Mouse (Mus musculus): ENCODE data around the gene Fbxo31. TPM values are rescaled to one million over a fixed set of nuclear protein-coding genes. Genes with fewer than 3 reads are reported as not detected.

The Fbxo31 gene
- total RNA-seq, 1 experiment from 2014 or later: 8.0 TPM

DNA sequence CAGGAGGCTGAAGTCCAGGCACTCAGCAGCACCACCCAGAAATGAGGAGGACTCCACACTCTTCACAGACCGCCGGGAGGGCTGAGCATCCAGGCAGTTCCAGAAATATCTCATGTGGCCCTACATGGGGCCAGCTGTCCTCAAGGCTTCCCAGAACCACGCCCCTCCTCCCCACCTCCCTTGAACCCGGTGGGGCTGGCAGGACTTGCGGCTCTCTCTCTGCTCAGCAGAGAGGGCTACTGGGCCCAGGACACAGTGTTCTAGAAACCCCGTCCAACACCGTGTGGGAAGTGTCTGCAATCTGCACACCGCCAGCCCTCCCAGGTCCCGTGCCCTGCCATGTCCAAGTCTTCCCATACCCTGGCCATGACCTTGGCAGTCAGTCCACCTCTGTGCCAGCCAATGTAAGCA is 15.7 kb downstream of the Fbxo31 start:
- ATAC-seq (replicated peaks in 1 of 2; ENCODE audit: insufficient read depth in 1 of 2, low FRiP score in 2 of 2, low TSS enrichment in 1 of 2, low read depth in 1 of 2, poor library complexity in 2 of 2, severe bottlenecking in 2 of 2): no peak

DNA sequence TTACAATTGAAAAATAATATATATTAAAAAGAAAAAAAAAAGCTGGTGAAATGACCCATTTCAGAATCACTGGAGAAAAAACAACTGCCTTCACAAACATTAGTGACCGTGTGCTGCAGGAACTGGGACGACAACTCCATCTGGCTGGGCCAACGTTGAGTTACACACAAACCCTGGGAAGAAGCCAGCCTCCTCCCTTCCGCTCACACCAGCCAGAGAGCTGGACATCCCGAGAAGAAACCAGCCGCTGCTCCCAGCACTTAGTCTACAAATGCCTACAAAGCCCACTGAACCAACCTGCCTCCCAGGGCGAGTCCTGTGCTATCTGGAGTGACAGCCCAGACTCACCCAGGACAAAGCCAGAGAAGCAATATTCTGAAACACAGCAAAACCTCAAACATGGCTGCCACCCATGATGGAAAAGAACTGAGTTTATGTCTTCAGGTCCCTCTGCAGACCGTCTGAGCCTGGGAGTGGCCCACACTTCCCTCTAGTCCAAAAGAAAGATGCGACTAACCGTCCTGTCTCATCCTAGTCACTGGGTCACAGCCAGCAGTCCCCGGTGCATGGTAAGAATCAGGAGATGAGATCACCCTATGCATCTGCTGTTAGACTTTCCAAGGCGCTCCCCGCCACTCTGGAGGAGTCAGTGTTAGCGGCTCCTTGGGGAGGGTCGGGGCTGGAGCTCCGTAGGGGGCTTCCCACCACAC is 16.8 kb downstream of the Fbxo31 start:
- no peak for ATAC-seq (replicated peaks in 1 of 2; ENCODE audit: insufficient read depth in 1 of 2, low FRiP score in 2 of 2, low TSS enrichment in 1 of 2, low read depth in 1 of 2, poor library complexity in 2 of 2, severe bottlenecking in 2 of 2)

GRCm38 (mm10) chr8:121560432-121561100 is 18.0 kb downstream of the Fbxo31 start:
- ATAC-seq (replicated peaks in 1 of 2; ENCODE audit: insufficient read depth in 1 of 2, low FRiP score in 2 of 2, low TSS enrichment in 1 of 2, low read depth in 1 of 2, poor library complexity in 2 of 2, severe bottlenecking in 2 of 2): no peak

- no peak for ATAC-seq (replicated peaks in 1 of 2; ENCODE audit: insufficient read depth in 1 of 2, low FRiP score in 2 of 2, low TSS enrichment in 1 of 2, low read depth in 1 of 2, poor library complexity in 2 of 2, severe bottlenecking in 2 of 2)
Observed at GRCm38 (mm10) chr8:121559801-121560200, 18.8 kb downstream of the Fbxo31 start.

- no peak for ATAC-seq (replicated peaks in 1 of 2; ENCODE audit: insufficient read depth in 1 of 2, low FRiP score in 2 of 2, low TSS enrichment in 1 of 2, low read depth in 1 of 2, poor library complexity in 2 of 2, severe bottlenecking in 2 of 2)
Observed at GRCm38 (mm10) chr8:121558538-121558937, 20.1 kb downstream of the Fbxo31 start.

- ATAC-seq (replicated peaks in 1 of 2; ENCODE audit: insufficient read depth in 1 of 2, low FRiP score in 2 of 2, low TSS enrichment in 1 of 2, low read depth in 1 of 2, poor library complexity in 2 of 2, severe bottlenecking in 2 of 2): no peak
Observed at GRCm38 (mm10) chr8:121557746-121558145, 20.9 kb downstream of the Fbxo31 start.

DNA sequence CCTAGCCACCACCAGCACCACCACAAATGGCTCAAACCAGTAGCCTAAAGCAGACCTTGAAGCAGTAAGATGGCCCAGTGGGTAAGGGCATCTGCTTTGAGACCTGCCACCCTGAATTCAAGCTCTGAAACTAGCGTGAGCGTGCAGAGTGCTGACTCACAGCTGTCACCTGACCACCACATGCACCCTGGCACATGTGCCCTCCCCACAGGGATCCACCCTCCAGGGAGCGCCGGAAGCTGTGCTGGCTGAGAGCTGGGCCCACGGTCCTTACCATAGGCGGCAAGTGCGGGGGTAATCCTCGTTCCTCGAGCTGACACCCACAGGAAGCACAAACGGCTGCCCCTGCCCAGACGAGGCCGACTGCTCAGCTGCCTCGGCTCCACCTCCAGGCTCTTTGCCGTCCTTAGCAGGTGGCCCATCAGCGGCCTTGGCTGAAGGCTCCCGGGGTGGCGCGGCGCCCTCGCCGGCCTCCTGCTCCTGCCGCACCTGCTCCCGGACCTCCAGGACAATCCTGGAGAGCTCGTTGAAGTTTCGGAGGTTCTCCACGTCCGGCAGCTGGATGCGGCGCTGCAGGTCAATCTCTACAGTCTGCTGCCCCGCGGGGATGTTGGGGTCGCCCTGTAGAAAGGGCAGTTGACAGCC is 24.7 kb downstream of the Fbxo31 start:
- no peak for ATAC-seq (replicated peaks in 1 of 2; ENCODE audit: insufficient read depth in 1 of 2, low FRiP score in 2 of 2, low TSS enrichment in 1 of 2, low read depth in 1 of 2, poor library complexity in 2 of 2, severe bottlenecking in 2 of 2)

DNA sequence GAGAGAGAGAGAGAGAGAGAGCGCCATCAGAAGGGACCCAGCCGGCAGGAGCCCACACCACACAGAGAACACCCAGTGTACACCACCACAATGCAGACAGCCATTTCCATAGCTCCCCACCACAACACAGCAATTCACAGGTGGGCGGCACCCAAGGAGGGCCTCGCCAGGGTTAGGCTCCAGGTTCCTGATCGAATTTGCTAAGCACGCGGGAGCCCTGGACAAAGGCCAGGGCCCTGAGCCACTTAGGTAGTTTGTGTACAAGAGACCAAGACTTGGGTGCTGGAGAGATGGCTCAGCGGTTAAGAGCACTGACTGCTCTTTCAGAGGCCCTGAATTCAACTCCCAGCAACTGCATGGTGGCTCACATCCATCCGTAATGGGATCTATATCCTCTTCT is 26.1 kb downstream of the Fbxo31 start:
- no peak for ATAC-seq (replicated peaks in 1 of 2; ENCODE audit: insufficient read depth in 1 of 2, low FRiP score in 2 of 2, low TSS enrichment in 1 of 2, low read depth in 1 of 2, poor library complexity in 2 of 2, severe bottlenecking in 2 of 2)

DNA sequence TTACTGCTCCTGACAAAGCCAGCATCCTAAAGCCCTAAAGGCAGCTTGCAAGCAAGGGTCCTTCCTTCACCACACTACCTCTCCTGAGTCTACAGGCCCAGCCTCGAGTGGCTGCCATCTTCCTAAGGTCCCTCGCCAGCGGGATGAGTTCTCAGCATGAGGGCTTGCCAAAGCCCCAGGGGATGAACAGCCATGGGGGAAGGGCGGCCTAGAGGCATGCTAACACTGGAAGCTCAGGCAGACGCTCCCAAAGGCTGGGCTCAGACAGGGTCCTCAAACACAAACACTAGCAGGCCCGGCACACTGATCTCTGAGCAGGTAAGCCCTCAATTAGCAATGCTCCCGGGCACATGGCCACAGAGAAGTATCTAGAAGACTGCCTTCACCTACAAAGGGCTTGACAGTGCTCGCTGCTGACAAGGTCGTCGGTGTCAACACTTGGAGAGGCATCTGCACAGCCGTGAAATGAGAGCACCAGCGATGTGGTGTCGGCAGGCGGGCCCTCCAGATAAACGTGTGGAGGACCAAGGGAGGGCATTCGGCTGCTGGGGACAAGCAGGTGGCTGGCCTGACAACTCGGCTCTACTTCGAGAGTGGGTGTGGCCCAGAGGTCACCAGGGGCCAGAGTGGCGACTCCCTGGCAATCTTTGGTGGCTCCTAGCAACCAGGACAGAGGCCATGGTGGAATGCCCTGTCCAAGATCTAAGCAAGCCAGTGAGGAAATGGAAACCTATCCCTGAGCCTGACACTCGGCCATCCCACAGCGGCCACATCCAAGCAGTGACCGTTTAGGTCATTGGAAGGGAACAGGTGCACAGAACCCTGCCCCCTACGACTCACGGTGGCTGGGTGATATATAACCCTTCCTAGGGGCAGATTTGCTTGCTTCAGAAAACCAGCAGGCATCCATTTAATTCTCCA is 27.3 kb downstream of the Fbxo31 start:
- ATAC-seq (replicated peaks in 1 of 2; ENCODE audit: insufficient read depth in 1 of 2, low FRiP score in 2 of 2, low TSS enrichment in 1 of 2, low read depth in 1 of 2, poor library complexity in 2 of 2, severe bottlenecking in 2 of 2): no peak

- no peak for ATAC-seq (replicated peaks in 1 of 2; ENCODE audit: insufficient read depth in 1 of 2, low FRiP score in 2 of 2, low TSS enrichment in 1 of 2, low read depth in 1 of 2, poor library complexity in 2 of 2, severe bottlenecking in 2 of 2)
Observed at GRCm38 (mm10) chr8:121550056-121550455, 28.6 kb downstream of the Fbxo31 start.

DNA sequence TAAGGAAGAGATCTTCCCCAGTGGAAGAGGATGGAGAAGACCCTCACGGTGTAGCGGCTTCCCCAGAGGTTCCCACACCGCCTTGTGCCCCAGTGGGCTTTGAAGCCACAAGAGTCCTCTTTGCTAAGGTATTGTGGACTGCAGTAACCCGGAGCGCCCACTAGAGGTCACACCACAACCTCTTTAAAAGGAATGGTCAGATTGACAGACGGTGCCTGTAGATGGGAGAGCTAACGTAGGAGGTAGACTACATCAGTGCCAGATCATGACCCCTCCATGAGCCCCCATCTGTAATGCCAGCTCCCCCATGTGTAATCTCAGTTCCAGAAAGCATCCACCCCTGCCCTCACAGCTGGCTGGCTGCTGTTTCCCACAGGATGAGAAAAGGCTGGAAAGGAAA is 31.5 kb downstream of the Fbxo31 start:
- ATAC-seq (replicated peaks in 1 of 2; ENCODE audit: insufficient read depth in 1 of 2, low FRiP score in 2 of 2, low TSS enrichment in 1 of 2, low read depth in 1 of 2, poor library complexity in 2 of 2, severe bottlenecking in 2 of 2): peak; percentile 81 to 83

- ATAC-seq (replicated peaks in 1 of 2; ENCODE audit: insufficient read depth in 1 of 2, low FRiP score in 2 of 2, low TSS enrichment in 1 of 2, low read depth in 1 of 2, poor library complexity in 2 of 2, severe bottlenecking in 2 of 2): no peak
Observed at GRCm38 (mm10) chr8:121544936-121545335, 33.7 kb downstream of the Fbxo31 start.

DNA sequence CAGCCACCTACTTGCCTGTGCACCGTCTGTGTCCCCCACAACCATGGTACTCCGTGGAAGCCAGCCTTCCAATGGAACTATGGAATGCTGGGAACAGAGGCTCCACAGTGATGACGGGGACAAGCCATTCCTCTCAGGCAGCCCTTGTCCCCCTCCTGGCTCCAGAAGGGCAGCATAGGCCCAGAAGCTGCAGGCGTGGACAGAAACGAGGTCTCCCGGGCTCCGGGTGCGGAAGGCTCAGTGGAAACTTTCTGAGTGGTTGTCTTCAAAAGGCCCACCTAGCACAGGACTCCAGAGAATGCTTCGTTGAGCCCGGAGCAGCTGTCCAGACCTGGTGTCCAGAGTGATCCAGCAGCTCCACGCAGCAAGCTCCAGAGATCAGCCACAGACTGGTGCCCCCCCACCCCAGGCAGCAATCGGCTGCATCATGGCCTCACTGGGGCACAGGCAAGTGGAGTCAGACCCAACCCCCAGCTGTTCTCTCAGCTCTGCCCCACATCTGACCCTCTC is 34.3 kb downstream of the Fbxo31 start, which contains the start of gene 1700018B08Rik:
Gene 1700018B08Rik (minus strand): TSS at position 45 of the 510 bp plus-strand sequence.
- no peak for ATAC-seq (replicated peaks in 1 of 2; ENCODE audit: insufficient read depth in 1 of 2, low FRiP score in 2 of 2, low TSS enrichment in 1 of 2, low read depth in 1 of 2, poor library complexity in 2 of 2, severe bottlenecking in 2 of 2)

DNA sequence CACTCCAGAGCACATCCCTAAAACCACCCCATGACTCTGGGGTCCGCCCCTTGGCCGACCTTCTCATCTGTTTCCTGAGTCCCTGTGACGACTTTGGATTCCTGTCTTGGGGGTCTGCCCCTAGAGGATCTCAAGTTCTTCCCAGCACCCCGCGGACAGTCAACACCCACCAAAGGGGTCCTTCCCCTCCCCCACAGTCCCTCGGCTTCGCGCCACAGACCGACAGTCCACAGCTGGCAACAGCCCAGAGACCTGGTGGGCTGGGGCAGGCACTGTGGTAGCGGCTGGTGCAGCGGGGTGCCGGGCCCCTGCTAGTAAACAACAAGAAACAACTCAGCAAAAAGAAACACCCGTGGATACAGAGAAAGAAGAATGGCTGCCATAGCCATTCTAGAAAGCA is 35.7 kb downstream of the Fbxo31 start:
- ATAC-seq (replicated peaks in 1 of 2; ENCODE audit: insufficient read depth in 1 of 2, low FRiP score in 2 of 2, low TSS enrichment in 1 of 2, low read depth in 1 of 2, poor library complexity in 2 of 2, severe bottlenecking in 2 of 2): no peak

DNA sequence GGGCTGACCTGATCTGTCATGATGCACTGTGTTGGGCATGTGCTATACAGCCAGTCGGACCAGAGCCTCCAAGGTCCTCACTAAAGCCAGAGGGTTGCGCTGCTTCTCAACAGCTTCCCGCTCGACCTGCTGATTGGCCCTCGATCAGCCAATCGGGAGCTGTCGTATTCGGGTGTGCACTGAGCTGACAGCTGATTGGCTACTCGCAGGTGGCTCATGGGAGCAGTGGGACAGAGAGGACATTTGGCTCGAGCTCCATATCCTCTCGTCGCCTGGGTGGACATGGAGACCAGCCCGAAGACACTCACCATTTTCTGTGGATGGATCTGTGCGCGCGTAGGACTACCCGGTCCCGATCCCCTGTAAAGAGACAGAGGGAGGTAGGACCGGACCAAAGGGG is 36.7 kb downstream of the Fbxo31 start:
- no peak for ATAC-seq (replicated peaks in 1 of 2; ENCODE audit: insufficient read depth in 1 of 2, low FRiP score in 2 of 2, low TSS enrichment in 1 of 2, low read depth in 1 of 2, poor library complexity in 2 of 2, severe bottlenecking in 2 of 2)

DNA sequence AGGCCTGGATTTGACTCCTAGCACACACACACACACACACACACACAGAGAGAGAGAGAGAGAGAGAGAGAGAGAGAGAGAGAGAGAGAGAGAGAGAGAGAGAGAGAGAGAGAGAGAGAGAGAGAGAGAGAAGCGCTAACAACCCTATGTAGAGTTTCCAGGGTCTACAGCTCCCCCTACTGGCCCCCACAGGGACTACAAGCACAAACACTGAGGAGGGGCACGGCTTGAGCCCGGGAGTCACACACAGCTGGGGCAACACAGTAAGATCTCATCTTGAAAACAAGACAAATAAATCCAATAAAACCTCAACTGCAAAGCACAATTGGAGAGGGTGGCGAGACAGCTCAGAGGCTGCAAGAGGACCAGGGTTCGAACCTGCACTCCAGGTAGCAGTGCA is 46.2 kb downstream of the Fbxo31 start:
- ATAC-seq (replicated peaks in 1 of 2; ENCODE audit: insufficient read depth in 1 of 2, low FRiP score in 2 of 2, low TSS enrichment in 1 of 2, low read depth in 1 of 2, poor library complexity in 2 of 2, severe bottlenecking in 2 of 2): peak in 1 of 2 experiments; percentile 58; a peak in 1 of 4 replicates

DNA sequence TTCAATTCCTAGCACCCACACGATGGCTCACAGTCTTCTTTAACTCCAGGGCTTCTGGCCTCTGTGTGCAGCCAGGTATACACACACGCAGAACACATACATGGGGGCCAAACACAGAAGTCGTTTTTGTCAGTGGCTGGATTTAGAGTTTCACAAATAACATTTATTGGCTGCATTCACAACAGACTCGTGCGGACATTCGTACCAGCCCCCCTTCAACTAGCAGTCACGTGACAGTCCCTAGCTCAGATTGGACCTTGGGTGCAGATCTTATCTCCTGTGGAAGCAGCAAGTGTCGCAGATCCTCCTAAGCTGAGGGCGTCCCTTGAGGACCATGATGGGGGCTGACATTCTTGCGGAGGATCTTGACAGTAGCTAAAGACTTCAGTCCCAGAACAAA is 48.0 kb downstream of the Fbxo31 start:
- ATAC-seq (replicated peaks in 1 of 2; ENCODE audit: insufficient read depth in 1 of 2, low FRiP score in 2 of 2, low TSS enrichment in 1 of 2, low read depth in 1 of 2, poor library complexity in 2 of 2, severe bottlenecking in 2 of 2): no peak
